Mouse (Mus musculus): ENCODE measurements around the gene Matn1.

- TF ChIP-seq POLR2A (IDR thresholded peaks at IDR 0.05; ENCODE audit: low read depth, low read length): no peak
- TF ChIP-seq CTCF (IDR thresholded peaks at IDR 0.05; ENCODE audit: extremely low read depth, insufficient read length, insufficient replicate concordance, low read depth, low read length): no peak
These were observed 27.1 kb downstream of the Matn1 start for GRCm38 (mm10) chr4:130971278-130971677.
